Mouse (Mus musculus): ENCODE results near the gene Osbpl9. TPM values are rescaled to one million over a fixed set of nuclear protein-coding genes. Genes with fewer than 3 reads are reported as not detected.

The Osbpl9 gene
- polyA plus RNA-seq, 1 experiment from 2014 or later, result 53.5 TPM

DNA sequence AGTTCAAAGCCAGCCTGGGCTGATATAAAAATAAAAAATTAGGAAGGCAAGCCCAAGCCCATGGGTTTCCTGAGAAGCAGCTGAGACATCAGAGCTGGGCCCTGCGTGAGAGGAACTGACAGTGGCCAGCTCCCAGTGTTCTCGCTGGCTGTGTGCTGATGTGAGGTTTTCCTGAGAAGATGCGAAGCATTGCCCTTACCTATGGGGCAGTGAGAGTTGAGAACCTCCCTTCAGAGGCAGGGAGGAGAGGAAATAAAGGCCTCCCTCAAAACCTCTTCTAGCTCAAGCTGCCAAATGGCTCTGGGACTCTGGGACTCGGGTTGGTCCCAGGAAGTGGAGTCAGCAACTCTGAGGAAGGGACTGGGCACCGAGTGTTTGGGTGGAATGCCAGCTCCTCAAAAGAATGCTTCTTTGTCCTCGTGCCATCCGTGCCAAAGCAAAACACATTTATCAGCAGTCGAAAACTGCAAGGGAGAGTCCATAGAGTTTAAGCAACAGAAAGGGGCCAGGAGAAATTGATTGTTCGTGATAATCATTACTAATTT, 32.8 kb upstream of the Osbpl9 start:
- H3K27ac ChIP-seq (ENCODE audit: low read length), result no peak overlapping the region
- no peaks in the 10 kb centered on the region for H3K36me3 ChIP-seq (ENCODE audit: control insufficient read depth, insufficient read depth, low read length)
- no peak overlapping the region for H3K4me3 ChIP-seq (ENCODE audit: low read length)
- H3K4me1 ChIP-seq (ENCODE audit: control insufficient read depth, insufficient read depth, low read length), result no peaks in the 10 kb centered on the region
- H3K9me3 ChIP-seq (ENCODE audit: control insufficient read depth, low read length), result no peaks in the 10 kb centered on the region
- no peak overlapping the region for H3K9ac ChIP-seq (ENCODE audit: low read depth, low read length)
- WGBS, result 69% methylated on average over 9 of the region's 9 CpGs
- no peaks in the 10 kb centered on the region for H3K27me3 ChIP-seq (replicated peaks; ENCODE audit: control insufficient read depth, insufficient read depth, low read length)
- no peak overlapping the region for H3K4me2 ChIP-seq (ENCODE audit: low read depth, low read length)
- ATAC-seq, result no peak

DNA sequence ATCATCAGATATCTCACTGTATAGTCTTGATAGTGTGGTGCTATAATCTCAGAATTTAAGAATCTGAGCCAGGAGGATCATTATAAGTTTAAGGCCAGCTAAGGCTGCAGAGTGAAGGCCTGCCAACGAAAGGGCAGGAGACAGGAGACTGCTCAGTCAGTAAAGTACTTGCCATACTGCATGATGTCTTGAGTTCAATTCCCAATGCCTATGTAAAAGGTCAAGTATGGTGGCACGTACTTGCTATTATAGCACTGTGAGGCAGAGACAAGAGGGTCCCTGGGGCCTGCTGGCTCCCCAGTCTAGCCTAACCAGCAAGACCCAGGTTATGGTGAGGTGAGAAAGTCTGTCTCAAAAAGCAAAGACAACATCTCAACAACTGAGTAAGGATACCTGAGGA, 32.1 kb upstream of the Osbpl9 start, which contains the start of gene Calr4:
Calr4 (plus strand) TSS at position 301 of the 400 bp plus-strand sequence.
- Histone ChIP-seq H3K27ac (ENCODE audit: low read length) (no peak within 1 kb of the TSS), H3K36me3 (ENCODE audit: control insufficient read depth, insufficient read depth, low read length) (no peaks in the 10 kb centered on the region), H3K9ac (ENCODE audit: low read depth, low read length) (no peak within 1 kb of the TSS), H3K9me3 (ENCODE audit: control insufficient read depth, low read length) (no peaks in the 10 kb centered on the region), H3K4me1 (ENCODE audit: control insufficient read depth, insufficient read depth, low read length) (no peaks in the 10 kb centered on the region), H3K4me3 (ENCODE audit: low read length) (no peak within 1 kb of the TSS), H3K4me2 (ENCODE audit: low read depth, low read length) (no peak within 1 kb of the TSS), H3K27me3 (replicated peaks; ENCODE audit: control insufficient read depth, insufficient read depth, low read length) (no peaks in the 10 kb centered on the region)
- 84% methylated on average over 2 of the region's 2 CpGs for WGBS
- no peak for ATAC-seq

DNA sequence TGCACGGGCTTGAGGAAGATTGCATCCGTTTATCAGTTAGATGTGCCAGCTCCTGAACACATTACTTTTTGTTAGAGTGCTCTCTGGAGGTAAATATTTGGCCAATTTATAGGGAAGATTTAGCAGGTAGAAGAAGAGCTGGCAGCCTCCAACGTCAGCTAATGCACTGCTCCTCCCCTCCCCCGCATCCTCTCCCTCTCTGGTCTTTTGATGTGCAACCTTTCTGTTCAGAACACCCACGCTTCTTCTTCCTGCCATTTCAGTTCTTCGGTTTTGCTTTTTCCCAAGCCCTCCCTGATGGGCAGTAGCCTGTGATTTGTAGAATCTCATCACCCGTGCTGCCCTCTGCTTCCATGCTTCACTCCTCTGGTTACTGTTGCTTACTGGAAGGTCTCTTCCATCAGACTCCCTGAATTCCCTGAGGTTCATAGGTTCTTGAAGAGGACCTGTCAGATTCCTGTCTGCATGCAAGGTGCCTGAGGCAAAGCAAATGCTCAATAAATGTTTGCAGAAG, 27.8 kb upstream of the Osbpl9 start:
- Histone ChIP-seq H3K36me3 (ENCODE audit: control insufficient read depth, insufficient read depth, low read length) (no peaks in the 10 kb centered on the region), H3K9ac (ENCODE audit: low read depth, low read length) (no peak overlapping the region), H3K4me3 (ENCODE audit: low read length) (no peak overlapping the region), H3K27ac (ENCODE audit: low read length) (no peak overlapping the region), H3K4me1 (ENCODE audit: control insufficient read depth, insufficient read depth, low read length) (no peaks in the 10 kb centered on the region; the same call in none of the 2 replicates), H3K9me3 (ENCODE audit: control insufficient read depth, low read length) (no peaks in the 10 kb centered on the region), H3K27me3 (replicated peaks; ENCODE audit: control insufficient read depth, insufficient read depth, low read length) (no peaks in the 10 kb centered on the region), H3K4me2 (ENCODE audit: low read depth, low read length) (no peak overlapping the region)
- no peak for ATAC-seq
- 34% methylated on average over 7 of the region's 7 CpGs for WGBS

DNA sequence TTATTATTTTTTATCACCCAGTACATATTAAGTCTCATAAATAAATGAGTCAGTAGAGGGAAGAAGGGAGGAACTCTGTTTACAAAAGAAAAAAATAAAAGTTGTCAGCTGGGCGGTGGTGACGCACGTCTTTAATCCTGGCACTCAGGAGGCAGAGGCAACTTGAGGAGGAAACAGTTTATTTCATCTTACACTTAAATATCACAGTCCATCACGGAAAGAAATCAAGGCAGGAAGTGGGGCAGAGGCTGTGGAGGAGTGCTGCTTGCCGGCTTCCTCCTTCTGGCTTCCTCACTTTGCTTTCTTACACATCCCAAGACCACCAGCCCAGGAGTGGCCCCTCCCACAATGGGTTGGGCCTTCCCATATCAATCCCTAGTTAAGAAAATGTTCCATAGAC, 24.0 kb upstream of the Osbpl9 start:
- 25% methylated on average over 5 of the region's 5 CpGs for WGBS
- no peaks in the 10 kb centered on the region for H3K36me3 ChIP-seq (ENCODE audit: control insufficient read depth, insufficient read depth, low read length)
- H3K4me1 ChIP-seq (ENCODE audit: control insufficient read depth, insufficient read depth, low read length), result no peaks in the 10 kb centered on the region; the same call in none of the 2 replicates
- no peaks in the 10 kb centered on the region for H3K9me3 ChIP-seq (ENCODE audit: control insufficient read depth, low read length)
- no peak overlapping the region for H3K4me3 ChIP-seq (ENCODE audit: low read length)
- H3K4me2 ChIP-seq (ENCODE audit: low read depth, low read length), result no peak overlapping the region
- no peak for ATAC-seq
- H3K9ac ChIP-seq (ENCODE audit: low read depth, low read length), result no peak overlapping the region
- H3K27me3 ChIP-seq (replicated peaks; ENCODE audit: control insufficient read depth, insufficient read depth, low read length), result no peaks in the 10 kb centered on the region
- no peak overlapping the region for H3K27ac ChIP-seq (ENCODE audit: low read length)

DNA sequence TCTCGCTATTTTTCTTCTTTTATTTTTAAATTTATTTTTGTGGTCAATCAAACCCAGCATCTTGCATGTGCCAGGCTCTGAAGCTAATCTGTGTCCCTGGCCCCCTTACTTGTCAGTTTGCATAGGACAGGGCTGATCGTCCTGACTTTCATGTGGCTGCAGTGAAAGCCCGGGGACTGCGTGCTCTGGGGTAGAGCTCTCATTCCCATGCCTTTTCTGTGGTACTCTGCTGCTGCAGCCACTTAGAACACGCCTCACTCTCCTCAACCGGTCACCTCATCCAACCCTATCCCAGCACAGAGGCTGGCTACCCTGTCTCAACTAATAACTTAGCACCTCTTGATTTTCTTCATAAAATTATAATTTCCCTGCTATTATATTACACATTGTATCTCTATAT, 23.5 kb upstream of the Osbpl9 start:
- no peak overlapping the region for H3K4me3 ChIP-seq (ENCODE audit: low read length)
- no peak overlapping the region for H3K9ac ChIP-seq (ENCODE audit: low read depth, low read length)
- no peaks in the 10 kb centered on the region for H3K27me3 ChIP-seq (replicated peaks; ENCODE audit: control insufficient read depth, insufficient read depth, low read length)
- no peak for ATAC-seq
- no peaks in the 10 kb centered on the region for H3K36me3 ChIP-seq (ENCODE audit: control insufficient read depth, insufficient read depth, low read length)
- H3K27ac ChIP-seq (ENCODE audit: low read length), result 0 out of 2 replicates have a peak overlapping the region, but pooled peaks have one; percentile 11
- H3K4me2 ChIP-seq (ENCODE audit: low read depth, low read length), result no peak overlapping the region
- WGBS, result 68% methylated on average over 6 of the region's 6 CpGs
- H3K9me3 ChIP-seq (ENCODE audit: control insufficient read depth, low read length), result no peaks in the 10 kb centered on the region
- no peaks in the 10 kb centered on the region; the same call in none of the 2 replicates for H3K4me1 ChIP-seq (ENCODE audit: control insufficient read depth, insufficient read depth, low read length)

DNA sequence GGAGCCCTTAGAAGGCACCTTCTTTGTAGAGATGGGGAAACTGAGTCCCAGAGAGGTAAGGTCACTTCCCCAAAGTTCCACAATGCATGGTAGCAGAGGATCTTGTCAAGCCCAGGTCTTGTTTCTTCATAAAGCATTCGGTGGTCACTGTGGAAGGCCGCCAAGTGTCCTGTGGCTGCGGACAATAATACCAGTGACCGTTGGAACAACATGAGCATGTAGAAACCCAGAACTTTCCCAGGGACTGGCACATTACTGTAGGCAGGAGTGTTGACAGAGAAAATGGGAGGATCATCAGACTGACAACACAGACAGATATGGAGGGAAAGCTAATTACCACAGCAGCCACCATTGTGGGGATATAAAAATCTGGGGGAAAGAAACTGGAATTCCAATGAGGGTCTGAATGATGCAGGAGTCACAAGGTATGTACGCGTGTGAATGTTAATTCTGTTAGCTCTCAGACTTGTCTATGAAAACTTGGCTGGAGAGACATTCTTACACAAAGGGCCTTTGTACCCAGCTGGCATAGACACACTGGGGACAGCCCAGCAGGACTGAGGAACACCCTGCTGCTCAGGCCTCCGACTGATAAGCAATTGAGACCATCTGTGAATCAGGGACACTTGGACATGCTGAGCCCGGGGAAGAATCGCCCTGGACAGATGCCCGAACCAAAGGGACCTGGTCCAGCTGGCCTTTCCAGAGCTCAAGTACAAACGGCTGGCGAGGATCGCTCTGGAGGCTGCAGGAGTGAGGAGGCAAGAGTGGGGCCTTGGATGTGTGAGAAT, 22.9 kb upstream of the Osbpl9 start:
- Histone ChIP-seq H3K27ac (ENCODE audit: low read length) (no peak overlapping the region), H3K9ac (ENCODE audit: low read depth, low read length) (no peak overlapping the region), H3K27me3 (replicated peaks; ENCODE audit: control insufficient read depth, insufficient read depth, low read length) (no peaks in the 10 kb centered on the region), H3K4me3 (ENCODE audit: low read length) (no peak overlapping the region), H3K9me3 (ENCODE audit: control insufficient read depth, low read length) (no peaks in the 10 kb centered on the region), H3K4me2 (ENCODE audit: low read depth, low read length) (no peak overlapping the region), H3K4me1 (ENCODE audit: control insufficient read depth, insufficient read depth, low read length) (no peaks in the 10 kb centered on the region; the same call in none of the 2 replicates), H3K36me3 (ENCODE audit: control insufficient read depth, insufficient read depth, low read length) (no peaks in the 10 kb centered on the region)
- 71% methylated on average over 13 of the region's 13 CpGs for WGBS
- ATAC-seq, result peak; percentile 60

DNA sequence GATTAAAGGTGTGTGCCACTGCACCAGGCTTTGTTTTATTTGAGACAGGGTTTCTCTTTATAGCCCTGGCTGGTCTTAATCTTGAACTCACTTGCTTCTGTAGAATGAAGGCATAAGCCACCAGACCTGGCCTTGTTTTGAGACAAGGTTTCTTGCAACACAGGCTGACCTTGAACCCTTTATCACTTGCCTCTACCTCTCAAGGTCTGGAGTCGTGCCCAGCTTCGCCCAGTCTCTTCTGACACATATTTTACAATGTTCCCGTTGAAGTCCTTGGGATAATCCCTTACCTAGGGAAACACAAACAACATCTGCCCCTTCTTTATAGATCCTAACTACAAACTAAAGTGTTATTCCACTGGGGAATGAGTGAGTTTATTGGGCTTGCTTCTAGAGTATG, 19.9 kb upstream of the Osbpl9 start:
- H3K4me3 ChIP-seq (ENCODE audit: low read length), result no peak overlapping the region
- no peak overlapping the region for H3K4me2 ChIP-seq (ENCODE audit: low read depth, low read length)
- no peak for ATAC-seq
- H3K27ac ChIP-seq (ENCODE audit: low read length), result no peak overlapping the region
- no peaks in the 10 kb centered on the region for H3K27me3 ChIP-seq (replicated peaks; ENCODE audit: control insufficient read depth, insufficient read depth, low read length)
- no peaks in the 10 kb centered on the region for H3K9me3 ChIP-seq (ENCODE audit: control insufficient read depth, low read length)
- no peak overlapping the region for H3K9ac ChIP-seq (ENCODE audit: low read depth, low read length)
- no peaks in the 10 kb centered on the region; the same call in none of the 2 replicates for H3K4me1 ChIP-seq (ENCODE audit: control insufficient read depth, insufficient read depth, low read length)
- 66% methylated on average over 3 of the region's 3 CpGs for WGBS
- H3K36me3 ChIP-seq (ENCODE audit: control insufficient read depth, insufficient read depth, low read length), result no peaks in the 10 kb centered on the region

DNA sequence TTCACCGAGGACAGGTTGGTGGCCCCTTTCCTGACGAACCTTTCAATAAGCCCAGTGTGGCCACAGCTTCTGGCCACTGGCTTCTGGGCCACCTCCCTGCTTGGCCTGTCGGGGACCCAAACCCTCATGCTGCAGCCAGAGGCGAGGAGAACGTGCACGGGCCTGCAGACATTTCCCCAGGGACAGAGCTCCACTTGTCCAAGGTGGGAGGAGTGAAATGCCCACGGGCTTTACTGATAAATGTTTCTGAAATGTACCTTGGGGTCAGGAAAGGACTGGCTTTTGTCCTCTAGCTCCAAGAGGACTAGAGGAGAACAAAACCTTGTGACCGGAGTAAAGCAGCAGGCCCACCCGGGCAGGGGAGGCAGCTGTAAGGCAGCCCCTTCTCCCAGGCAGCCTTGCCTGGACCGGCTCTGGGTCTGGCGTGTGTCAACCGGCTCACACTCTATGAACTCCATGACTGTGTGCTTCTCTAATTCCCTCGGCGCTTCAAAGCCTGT, 18.4 kb upstream of the Osbpl9 start:
- no peak overlapping the region for H3K27ac ChIP-seq (ENCODE audit: low read length)
- no peaks in the 10 kb centered on the region for H3K36me3 ChIP-seq (ENCODE audit: control insufficient read depth, insufficient read depth, low read length)
- H3K27me3 ChIP-seq (replicated peaks; ENCODE audit: control insufficient read depth, insufficient read depth, low read length), result no peaks in the 10 kb centered on the region
- ATAC-seq, result no peak
- no peak overlapping the region for H3K4me3 ChIP-seq (ENCODE audit: low read length)
- WGBS, result 61% methylated on average over 14 of the region's 14 CpGs
- H3K9ac ChIP-seq (ENCODE audit: low read depth, low read length), result no peak overlapping the region
- no peak overlapping the region for H3K4me2 ChIP-seq (ENCODE audit: low read depth, low read length)
- no peaks in the 10 kb centered on the region; the same call in 1 of the 2 replicates for H3K4me1 ChIP-seq (ENCODE audit: control insufficient read depth, insufficient read depth, low read length)
- H3K9me3 ChIP-seq (ENCODE audit: control insufficient read depth, low read length), result no peaks in the 10 kb centered on the region

DNA sequence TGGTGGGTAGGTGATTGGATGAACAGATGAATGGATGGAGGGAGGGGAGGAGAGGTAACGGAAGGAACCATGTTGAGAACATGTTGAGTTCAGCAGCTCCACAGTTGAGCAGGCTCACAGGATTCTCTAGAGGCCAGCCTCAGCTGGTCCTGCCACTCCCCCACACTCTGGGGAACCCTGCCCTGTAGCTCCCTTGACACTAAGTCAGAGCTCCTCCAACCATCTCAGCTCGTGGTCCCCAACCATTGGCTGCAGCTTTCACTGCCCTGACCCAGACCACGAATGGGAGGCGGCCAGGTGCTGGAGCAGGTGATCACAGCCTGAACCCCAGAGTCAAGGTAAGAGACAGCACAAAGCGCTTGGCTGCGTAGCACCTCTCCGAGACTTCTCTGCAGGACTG, 15.9 kb upstream of the Osbpl9 start:
- no peak overlapping the region for H3K9ac ChIP-seq (ENCODE audit: low read depth, low read length)
- H3K36me3 ChIP-seq (ENCODE audit: control insufficient read depth, insufficient read depth, low read length), result no peaks in the 10 kb centered on the region
- WGBS, result 76% methylated on average over 7 of the region's 7 CpGs
- no peaks in the 10 kb centered on the region for H3K9me3 ChIP-seq (ENCODE audit: control insufficient read depth, low read length)
- no peak overlapping the region for H3K27ac ChIP-seq (ENCODE audit: low read length)
- no peak for ATAC-seq
- no peak overlapping the region for H3K4me3 ChIP-seq (ENCODE audit: low read length)
- no peaks in the 10 kb centered on the region for H3K4me1 ChIP-seq (ENCODE audit: control insufficient read depth, insufficient read depth, low read length)
- no peaks in the 10 kb centered on the region for H3K27me3 ChIP-seq (replicated peaks; ENCODE audit: control insufficient read depth, insufficient read depth, low read length)
- H3K4me2 ChIP-seq (ENCODE audit: low read depth, low read length), result no peak overlapping the region
